Mouse (Mus musculus) layer of hippocampus, postnatal 14 days (tissue): ENCODE measurements at regions not wholly inside any gene's neighbourhood (a gene's known extent, or its start where the extent isn't known, plus 50 kb on each side); places are given as distances from the start of the nearest gene placed in this dataset.
A peak's percentile ranks its signal among the peaks of the same experiment; 100 is the strongest.
"Not testable (repeated sequence)": the region's sequence is repeated elsewhere in the genome, so short reads cannot be mapped to it uniquely, and the experiment has no call there.

ENCODE experiments used
- DNase-seq, 2 experiments: peaks; one replicate each; pipeline ENCODE4 v3.0.0; 2021 to 2022; ENCODE audit warnings: low spot score in 2 of 2, mixed read lengths in 1 of 2

GRCm38 (mm10) chr5:52015786-52016185, 174.5 kb downstream of the Dhx15 start:
- no peak for DNase-seq

GRCm38 (mm10) chr5:52010426-52010825, 179.9 kb downstream of the Dhx15 start:
- no peak for DNase-seq

DNA sequence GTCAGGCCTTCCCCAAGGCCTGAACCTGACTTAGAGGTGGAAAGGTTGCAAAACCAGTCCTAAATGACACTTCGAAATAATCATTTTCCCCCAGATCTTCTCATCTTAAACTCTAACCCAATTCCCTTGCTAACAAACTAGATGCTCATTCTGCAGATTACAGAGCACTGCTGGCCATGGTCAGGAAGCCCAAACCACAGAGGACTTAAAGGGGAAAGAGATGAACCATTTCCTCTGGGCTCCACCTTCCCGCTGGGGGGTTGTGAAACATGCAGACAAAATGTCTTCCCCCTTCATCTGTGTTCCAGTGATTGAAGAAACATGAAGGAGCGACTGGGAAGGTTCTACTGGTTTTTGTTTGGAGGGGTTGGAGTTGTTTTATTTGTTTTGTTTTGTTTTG, 181.4 kb downstream of the Dhx15 start:
- DNase-seq, result no peak

GRCm38 (mm10) chr5:52006843-52007242, 183.5 kb downstream of the Dhx15 start:
- DNase-seq, result no peak

- no peak for DNase-seq
Measured at GRCm38 (mm10) chr5:51990847-51991610, 199.3 kb downstream of the Dhx15 start.

GRCm38 (mm10) chr5:51989396-51989795, 200.9 kb downstream of the Dhx15 start:
- no peak for DNase-seq

DNA sequence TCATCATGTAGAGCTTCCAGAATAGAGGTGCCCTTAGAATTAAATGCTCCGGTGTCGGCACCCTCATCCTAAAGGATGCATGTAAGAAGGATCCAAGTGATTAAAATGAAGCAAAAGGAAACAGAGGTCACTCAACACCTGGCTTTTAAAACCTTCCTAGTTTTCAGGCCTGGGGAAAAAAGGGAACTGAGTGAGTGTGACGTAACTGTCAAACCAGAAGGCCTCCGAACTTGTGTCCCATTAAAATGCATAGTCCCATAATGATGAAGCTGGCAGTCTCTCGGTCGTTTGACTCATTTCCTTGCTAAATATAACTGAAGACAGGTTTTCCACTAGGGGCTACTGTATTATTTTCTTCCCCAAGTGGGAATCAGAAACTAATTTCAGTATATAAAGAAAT, 201.4 kb downstream of the Dhx15 start:
- DNase-seq, result no peak

DNA sequence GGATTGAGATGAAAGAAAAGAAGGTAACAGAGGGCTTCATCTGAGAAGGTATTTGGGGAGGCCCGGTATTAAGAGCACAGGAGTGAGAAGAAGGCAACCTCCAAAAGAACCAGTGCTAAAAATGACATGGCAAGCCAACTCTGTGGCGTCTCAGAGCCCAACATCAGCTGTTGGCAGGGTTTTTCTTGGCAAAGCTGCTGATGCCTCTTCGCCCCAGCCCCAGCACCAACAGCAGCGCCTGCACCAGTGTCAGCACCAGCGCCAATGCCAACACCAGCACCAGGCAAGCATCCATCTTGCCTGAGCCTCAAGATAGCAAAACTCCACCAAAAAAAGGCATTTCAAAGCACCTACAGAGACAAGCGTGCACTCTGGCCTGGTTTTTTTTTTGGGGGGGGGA, 205.3 kb downstream of the Dhx15 start:
- no peak for DNase-seq

GRCm38 (mm10) chr5:51982780-51983179, 207.5 kb downstream of the Dhx15 start:
- DNase-seq, result peak in 1 of 2 experiments; percentile 23

DNA sequence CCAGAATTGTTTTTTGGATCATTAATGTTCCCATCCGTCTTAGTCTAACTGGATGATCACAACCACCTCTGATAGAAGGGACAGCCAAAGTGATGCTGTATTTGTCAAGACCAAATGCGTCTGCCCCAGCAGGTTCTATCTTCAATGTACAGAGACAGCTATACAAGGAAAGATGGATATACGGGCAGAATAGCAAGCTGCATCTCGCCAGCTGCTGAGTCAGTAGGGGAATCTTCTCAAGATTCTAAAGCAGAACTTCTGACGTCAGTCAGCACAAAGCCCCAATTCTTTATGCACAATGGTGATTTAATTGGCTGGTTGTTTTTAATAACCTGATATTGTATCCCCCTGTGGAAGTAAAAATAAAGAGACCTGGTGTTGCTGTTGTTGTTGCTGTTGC, 209.4 kb downstream of the Dhx15 start:
- no peak for DNase-seq

- DNase-seq, result no peak
Measured at GRCm38 (mm10) chr5:51952499-51952898, 237.8 kb downstream of the Dhx15 start.

GRCm38 (mm10) chr5:51949996-51950395, 240.3 kb downstream of the Dhx15 start:
- DNase-seq, result no peak

DNA sequence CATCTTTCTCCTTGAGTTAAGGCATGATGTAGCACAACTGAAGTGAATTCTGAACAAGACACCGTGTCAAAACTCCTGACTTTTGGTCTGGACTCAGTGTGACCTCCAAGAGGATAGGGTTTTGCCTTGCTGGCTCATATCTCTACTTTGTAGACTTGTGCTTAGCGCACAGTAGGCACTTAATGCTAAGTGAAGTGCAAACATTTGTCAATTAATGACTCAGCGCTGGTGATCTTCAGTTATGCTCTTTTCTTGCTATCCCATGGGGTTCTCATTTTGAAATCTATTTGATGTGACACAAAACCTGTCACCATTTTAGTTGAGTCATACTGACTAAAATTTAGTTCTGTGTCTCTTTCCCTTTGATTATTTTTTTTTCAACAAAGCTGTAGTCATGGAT, 244.3 kb downstream of the Dhx15 start:
- no peak for DNase-seq

DNA sequence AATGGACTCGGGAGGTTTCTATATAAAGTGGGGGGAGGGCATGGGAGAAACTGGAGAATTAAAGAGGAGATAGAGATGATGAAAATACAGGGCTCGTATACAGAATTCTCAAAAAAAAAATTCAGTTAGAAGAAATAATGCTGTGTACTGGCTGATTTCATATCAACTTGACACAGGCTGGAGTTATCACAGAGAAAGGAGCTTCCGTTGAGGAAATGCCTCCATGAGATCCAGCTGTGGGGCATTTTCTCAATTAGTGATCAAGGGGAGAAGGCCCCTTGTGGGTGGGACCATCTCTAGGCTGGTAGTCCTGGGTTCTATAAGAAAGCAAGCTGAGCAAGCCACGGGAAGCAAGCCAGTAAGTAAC, 248.4 kb downstream of the Dhx15 start:
- DNase-seq, result not testable (repeated sequence)

GRCm38 (mm10) chr5:51941255-51941924, 248.9 kb downstream of the Dhx15 start:
- no peak for DNase-seq

DNA sequence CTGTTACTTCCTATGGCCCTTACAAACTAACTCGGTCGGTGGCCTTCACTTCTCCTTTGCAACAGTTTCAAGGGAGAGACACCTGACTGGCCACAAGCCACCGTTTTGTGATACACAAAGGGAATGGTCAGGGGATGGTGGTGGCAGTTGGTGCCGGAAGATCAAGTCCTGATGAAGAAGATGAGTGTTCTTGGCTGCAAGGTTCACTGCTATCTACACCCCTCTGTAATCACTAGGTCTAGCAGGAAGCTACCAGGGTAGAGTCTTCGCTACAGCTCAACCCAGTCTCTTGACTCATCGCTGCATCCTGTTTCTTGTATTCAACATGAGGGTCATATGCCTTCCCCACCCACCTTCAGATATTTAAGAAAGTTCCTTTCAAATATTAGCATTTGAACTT, 251.5 kb downstream of the Dhx15 start:
- no peak for DNase-seq

DNA sequence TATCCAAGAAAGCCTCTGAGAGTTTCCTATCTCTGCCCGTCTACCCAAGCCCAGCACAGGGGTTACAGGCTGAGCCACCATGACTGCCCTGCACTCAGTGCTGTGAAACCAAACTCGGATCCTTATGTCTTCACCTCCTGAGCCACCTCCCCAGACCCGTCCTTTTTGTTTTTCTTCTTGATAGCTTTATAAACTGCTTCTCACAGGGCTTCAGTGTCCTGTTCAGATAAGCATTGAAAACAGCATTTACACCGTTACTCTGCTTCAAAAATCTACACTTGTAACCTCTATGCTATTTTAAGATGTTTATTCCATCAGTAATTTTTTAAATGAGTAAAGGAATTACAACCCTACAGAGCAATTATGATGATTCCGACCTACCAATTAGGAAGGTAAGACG, 253.0 kb downstream of the Dhx15 start:
- no peak for DNase-seq

DNA sequence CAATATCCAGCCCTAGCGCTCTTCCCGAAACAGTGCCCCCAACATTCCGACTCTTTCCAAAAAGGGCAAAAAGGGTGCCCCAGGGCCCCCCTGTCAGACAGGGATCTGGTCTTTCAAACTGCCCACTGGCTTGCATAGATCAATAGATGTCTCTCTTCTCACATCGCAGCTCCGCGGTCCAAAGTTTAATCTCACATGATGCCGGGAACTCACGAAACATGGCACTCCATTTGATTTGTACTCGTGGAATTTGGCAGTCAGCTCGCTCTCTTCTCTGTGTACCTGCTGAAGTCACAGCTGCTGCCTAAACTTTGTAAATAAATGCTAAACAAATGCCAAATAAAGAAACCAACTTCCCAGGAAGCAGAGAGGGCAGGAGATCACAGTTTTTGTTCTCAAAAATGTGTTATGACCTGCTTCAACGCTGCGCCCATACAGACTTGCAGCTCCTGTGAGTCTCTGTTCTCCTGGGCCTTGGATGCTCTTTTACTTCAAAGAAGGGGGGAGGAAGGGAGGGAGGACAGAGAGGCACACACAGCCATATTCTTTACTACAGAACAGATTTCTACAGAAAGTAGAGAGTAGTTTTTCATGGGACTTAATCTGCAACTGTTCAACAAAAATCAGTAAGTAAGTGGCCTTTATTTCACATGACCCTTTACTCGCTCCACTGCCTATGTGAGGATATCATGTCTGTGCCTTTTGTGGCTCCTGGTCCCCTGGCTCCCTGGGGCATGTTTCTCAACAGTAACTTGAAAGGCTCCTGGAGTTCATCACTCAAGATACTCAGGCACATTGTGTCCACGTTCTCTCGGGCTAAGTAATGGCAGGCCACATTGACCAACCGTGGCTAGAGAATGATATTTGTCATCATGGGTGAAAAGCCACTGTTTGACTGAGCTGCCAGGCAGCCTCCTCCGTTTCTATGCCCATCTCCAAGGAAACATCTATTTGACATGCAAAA, 254.6 kb downstream of the Dhx15 start:
- peak in 1 of 2 experiments; percentile 21 for DNase-seq

DNA sequence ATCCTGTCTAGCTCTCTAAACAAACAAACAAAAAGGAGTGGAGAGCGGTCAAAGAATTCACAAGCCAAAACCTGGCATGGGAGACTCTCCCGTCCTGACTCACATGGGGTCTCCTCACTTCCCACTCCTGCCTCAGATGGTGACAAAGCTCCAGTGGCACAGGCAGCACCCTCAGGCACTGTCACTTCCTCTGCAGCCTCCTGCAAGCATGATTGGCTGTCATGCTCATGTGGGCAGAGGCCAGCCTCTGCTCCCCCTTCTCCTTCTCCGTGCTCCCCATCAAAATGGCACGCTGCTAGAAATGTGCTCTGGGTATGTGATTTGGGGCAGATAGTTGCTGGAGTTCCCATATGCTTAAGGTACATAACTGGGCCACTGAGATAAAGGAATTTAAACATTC, 255.4 kb downstream of the Dhx15 start:
- DNase-seq, result no peak

- no peak for DNase-seq
Measured at GRCm38 (mm10) chr5:51933331-51933730, 257.0 kb downstream of the Dhx15 start.

- DNase-seq, result no peak
Measured at GRCm38 (mm10) chr5:51930416-51930815, 259.9 kb downstream of the Dhx15 start.

- no peak for DNase-seq
Measured at GRCm38 (mm10) chr5:51928801-51929200, 261.5 kb downstream of the Dhx15 start.
